Mouse (Mus musculus): ENCODE measurements around the gene C130050O18Rik.
"Not testable (repeated sequence)": the region's sequence is repeated elsewhere in the genome, so short reads cannot be mapped to it uniquely, and the experiment has no call there.

The C130050O18Rik gene

GRCm38 (mm10) chr5:139379771-139380384 lies 25.2 kb upstream of the C130050O18Rik start:
- no peak for DNase-seq (ENCODE audit: low read depth, low spot score)

GRCm38 (mm10) chr5:139380385-139381248 lies 24.5 kb upstream of the C130050O18Rik start:
- DNase-seq (ENCODE audit: low read depth, low spot score), result no peak

GRCm38 (mm10) chr5:139381586-139382513 lies 23.2 kb upstream of the C130050O18Rik start:
- no peak for DNase-seq (ENCODE audit: low read depth, low spot score)

- DNase-seq (ENCODE audit: low read depth, low spot score), result no peak
Measured at GRCm38 (mm10) chr5:139382760-139383159, 22.3 kb upstream of the C130050O18Rik start.

- no peak for DNase-seq (ENCODE audit: low read depth, low spot score)
Measured at GRCm38 (mm10) chr5:139383234-139383633, 21.8 kb upstream of the C130050O18Rik start.

GRCm38 (mm10) chr5:139384531-139384930 lies 20.5 kb upstream of the C130050O18Rik start:
- no peak for DNase-seq (ENCODE audit: low read depth, low spot score)

- no peak for DNase-seq (ENCODE audit: low read depth, low spot score)
Measured at GRCm38 (mm10) chr5:139386047-139386446, 19.0 kb upstream of the C130050O18Rik start.

GRCm38 (mm10) chr5:139387329-139388194 lies 17.5 kb upstream of the C130050O18Rik start:
- DNase-seq (ENCODE audit: low read depth, low spot score), result no peak

- DNase-seq (ENCODE audit: low read depth, low spot score), result no peak
Measured at GRCm38 (mm10) chr5:139388195-139388570, 16.9 kb upstream of the C130050O18Rik start.

- no peak for DNase-seq (ENCODE audit: low read depth, low spot score)
Measured at GRCm38 (mm10) chr5:139388694-139389675, 16.1 kb upstream of the C130050O18Rik start.

- no peak for DNase-seq (ENCODE audit: low read depth, low spot score)
Measured at GRCm38 (mm10) chr5:139389676-139390061, 15.4 kb upstream of the C130050O18Rik start.

- not testable (repeated sequence) for DNase-seq (ENCODE audit: low read depth, low spot score)
Measured at GRCm38 (mm10) chr5:139390324-139391119, 14.6 kb upstream of the C130050O18Rik start.

- DNase-seq (ENCODE audit: low read depth, low spot score), result no peak
Measured at GRCm38 (mm10) chr5:139391309-139391990, 13.6 kb upstream of the C130050O18Rik start.

- DNase-seq (ENCODE audit: low read depth, low spot score), result no peak
Measured at GRCm38 (mm10) chr5:139392219-139393196, 12.6 kb upstream of the C130050O18Rik start.

GRCm38 (mm10) chr5:139393197-139393588 lies 11.9 kb upstream of the C130050O18Rik start:
- no peak for DNase-seq (ENCODE audit: low read depth, low spot score)

GRCm38 (mm10) chr5:139394399-139394798 lies 10.7 kb upstream of the C130050O18Rik start:
- DNase-seq (ENCODE audit: low read depth, low spot score), result no peak

- DNase-seq (ENCODE audit: low read depth, low spot score), result no peak
Measured at GRCm38 (mm10) chr5:139395528-139395927, 9.6 kb upstream of the C130050O18Rik start.
